In the genomic region with DNA sequence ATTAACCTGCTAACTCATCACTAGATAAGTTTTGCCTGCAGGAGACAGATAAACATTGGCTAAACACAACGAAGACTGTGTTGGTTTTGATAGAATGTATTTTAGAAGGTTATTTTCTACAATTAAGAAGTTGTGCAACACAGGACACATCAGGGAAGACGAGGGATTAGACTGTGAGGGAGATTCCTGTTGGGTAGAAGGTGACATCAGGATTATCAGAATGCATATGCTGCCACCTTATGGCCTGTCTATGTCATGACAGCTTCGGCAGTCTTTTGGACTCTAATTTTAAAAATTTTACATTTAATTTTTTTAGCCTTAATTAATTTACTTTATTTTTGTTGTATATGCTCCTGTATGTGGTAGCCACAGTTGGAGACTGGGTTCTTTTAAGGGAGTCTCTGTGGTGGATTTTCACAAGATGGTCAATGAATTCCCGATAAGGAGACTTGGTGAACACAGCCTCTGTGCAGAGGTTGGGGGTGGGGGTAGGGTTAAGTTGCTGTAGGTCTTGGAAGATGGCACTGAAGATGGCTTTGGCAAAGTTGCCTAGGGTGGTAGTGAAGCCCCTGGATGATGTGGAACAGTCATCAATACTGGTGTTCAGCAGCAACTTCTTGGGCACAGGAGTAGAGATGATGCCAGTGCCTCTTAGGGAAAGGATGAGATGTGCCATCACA, we compare ENCODE assay signal across 10 mouse cellular contexts. TPM values are rescaled to one million over a fixed set of nuclear protein-coding genes. Genes with fewer than 3 reads are reported as not detected.
DNase-seq lines count a peak whose midpoint lies in the region; ATAC-seq and TF ChIP-seq lines count a peak whose summit lies in the region.
"Had no signal": no experiment of that assay in that cellular context is flagged by ENCODE, and none has a peak within 500 bp of the region (broad histone marks: within the 10 kb centered on the region; RNA-seq: fewer than 3 reads in every experiment).

No protein-coding gene starts in this region.

- no peaks in the 10 kb centered on the region for H3K9me3 ChIP-seq in hindbrain, postnatal 0 days (ENCODE audit: low read length)
- H3K9me3 ChIP-seq: neural tube, embryonic 12.5 days had no signal

- peak; percentile 76 for TF ChIP-seq CTCF in hindbrain, postnatal 0 days (IDR thresholded peaks at IDR 0.05; ENCODE audit: low read depth)

- no peak overlapping the region for H3K27ac ChIP-seq in hindbrain, postnatal 0 days
- H3K27ac ChIP-seq: neural tube, embryonic 12.5 days had no signal

- no peaks in the 10 kb centered on the region for H3K27me3 ChIP-seq in hindbrain, postnatal 0 days (ENCODE audit: insufficient read depth, low read length)
- H3K27me3 ChIP-seq in splenic B cell, adult 2 months (ENCODE audit: control insufficient read depth, insufficient read depth, low read length, poor library complexity, severe bottlenecking), result no peaks in the 10 kb centered on the region
- H3K27me3 ChIP-seq: neural tube, embryonic 12.5 days had no signal

- H3K4me2 ChIP-seq in hindbrain, postnatal 0 days (ENCODE audit: low read depth, low read length), result no peak overlapping the region
- H3K4me2 ChIP-seq: neural tube, embryonic 12.5 days had no signal

- peak; percentile 12 to 26 for DNase-seq in cerebellum, adult 18-20 months
- no peak for DNase-seq in cerebellum, adult 11-12 months
- peak; percentile 20 to 42 for DNase-seq in right cerebral cortex, adult 2 months (ENCODE audit: low spot score in 2 of 2)
- DNase-seq in right cerebral cortex, postnatal 36 days (ENCODE audit: low spot score in 2 of 2), result no peak
- peak; percentile 51 for DNase-seq in embryo, embryonic 10.5 days (ENCODE audit: low spot score)
- DNase-seq in hindbrain, postnatal 0 days (ENCODE audit: low spot score), result peak; percentile 62
- DNase-seq in lung, postnatal 25 days (ENCODE audit: low spot score), result peak; percentile 12
- DNase-seq in splenic B cell, adult 2 months (ENCODE audit: low read depth, low spot score), result peak; percentile 46

- H3K9ac ChIP-seq in hindbrain, postnatal 0 days (replicated peaks; ENCODE audit: low read length), result no peak overlapping the region
- H3K9ac ChIP-seq: neural tube, embryonic 12.5 days had no signal

- H3K36me3 ChIP-seq in hindbrain, postnatal 0 days (ENCODE audit: insufficient read depth, low read length), result no peaks in the 10 kb centered on the region
- H3K36me3 ChIP-seq in splenic B cell, adult 2 months (ENCODE audit: control insufficient read depth, insufficient read depth, low read length, poor library complexity, severe bottlenecking), result no peaks in the 10 kb centered on the region
- H3K36me3 ChIP-seq: neural tube, embryonic 12.5 days had no signal

- no peaks in the 10 kb centered on the region for H3K4me1 ChIP-seq in hindbrain, postnatal 0 days (ENCODE audit: insufficient read depth, low read length)
- H3K4me1 ChIP-seq: neural tube, embryonic 12.5 days had no signal

- 26% methylated on average over 4 of the region's 4 CpGs for WGBS in hindbrain, postnatal 0 days

- no peak overlapping the region for H3K4me3 ChIP-seq in hindbrain, postnatal 0 days (ENCODE audit: low read length)
- H3K4me3 ChIP-seq: neural tube, embryonic 12.5 days had no signal

- peak; percentile 65 for ATAC-seq in hindbrain, postnatal 0 days

RNA-seq across cellular contexts. Expression of gene S100a9, which starts 13.1 kb away (rescaled TPM):
- total RNA-seq in hindbrain, postnatal 0 days (2014; rRNA removed), result 1.3 TPM in 1 of 2 replicates, not detected in the other
- polyA plus RNA-seq in hindbrain, postnatal 0 days (2015; fragmentation: Nextera tagmentation; extraction: Ambion mirVana), result 5.0 and 6.4 TPM in 2 replicates

RNA-seq across cellular contexts. Expression of gene Pglyrp4, which starts 18.0 kb away (rescaled TPM):
- total RNA-seq in hindbrain, postnatal 0 days (2014; rRNA removed), result not detected in 2 replicates
- polyA plus RNA-seq in hindbrain, postnatal 0 days (2015; fragmentation: Nextera tagmentation; extraction: Ambion mirVana), result not detected in 2 replicates
- polyA plus RNA-seq: heart, embryonic 14.5 days; neural tube, embryonic 12.5 days had no signal

RNA-seq across cellular contexts. Expression of gene S100a8, which starts 39.9 kb away (rescaled TPM):
- total RNA-seq in hindbrain, postnatal 0 days (2014; rRNA removed), result 1.0 TPM in 1 of 2 replicates, not detected in the other
- 6.3 and 6.7 TPM in 2 replicates for polyA plus RNA-seq in hindbrain, postnatal 0 days (2015; fragmentation: Nextera tagmentation; extraction: Ambion mirVana)

RNA-seq across cellular contexts. Expression of gene S100a7a, which starts 54.8 kb away (rescaled TPM):
- total RNA-seq in hindbrain, postnatal 0 days (2014; rRNA removed), result not detected in 2 replicates
- not detected in 2 replicates for polyA plus RNA-seq in hindbrain, postnatal 0 days (2015; fragmentation: Nextera tagmentation; extraction: Ambion mirVana)
- polyA plus RNA-seq: heart, embryonic 14.5 days; neural tube, embryonic 12.5 days had no signal

Comparison
In these comparisons a context has a peak if more than half of its experiments do, and no peak if none do; other contexts are left out.
1. DNase-seq: peak in cerebellum, adult 18-20 months (2 of 2), right cerebral cortex, adult 2 months (2 of 2), embryo, embryonic 10.5 days (single experiment), hindbrain, postnatal 0 days (single experiment), lung, postnatal 25 days (single experiment) and splenic B cell, adult 2 months (single experiment); none in cerebellum, adult 11-12 months (single experiment) and right cerebral cortex, postnatal 36 days (0 of 2).